Mouse (Mus musculus) midbrain, embryonic 14.5 days (tissue): Measurements from ENCODE around the gene Susd4. TPM values are rescaled to one million over a fixed set of nuclear protein-coding genes. Genes with fewer than 3 reads are reported as not detected.

Experiments
- ATAC-seq: fragments of 200-750 bp; cut with Nextera tagmentation; 2 replicates; pipeline ENCODE4 v1.8.0; 2017; ENCODE audit warnings: moderate number of reproducible peaks, moderate library complexity; ENCODE audit not compliant: low FRiP score, low TSS enrichment
- DNase-seq: peaks from one replicate; pipeline ENCODE4 v3.0.0-alpha.2; 2015
- H3K27ac ChIP-seq: fragments of 300-500 bp; sonication (generic); replicated peaks from 2 replicates; pipeline ENCODE4 v1.5.1; 2014; ENCODE audit warnings: mild to moderate bottlenecking, low read depth, low read length, moderate library complexity
- H3K27me3 ChIP-seq: fragments of 300-500 bp; sonication (generic); 2 replicates; pipeline ENCODE4 v1.6.1; 2014; ENCODE audit warnings: low read length, control low read depth, mixed read lengths; ENCODE audit not compliant: control insufficient read depth, insufficient read depth
- H3K36me3 ChIP-seq: fragments of 300-500 bp; sonication (generic); 2 replicates; pipeline ENCODE4 v1.6.1; 2014; ENCODE audit warnings: low read length, control low read depth; ENCODE audit not compliant: control insufficient read depth, insufficient read depth
- H3K4me1 ChIP-seq: fragments of 300-500 bp; sonication (generic); 2 replicates; pipeline ENCODE4 v1.6.1; 2014; ENCODE audit warnings: mild to moderate bottlenecking, antibody characterized with exemption, low read length, control low read depth; ENCODE audit not compliant: control insufficient read depth, insufficient read depth
- H3K4me2 ChIP-seq: fragments of 300-500 bp; sonication (generic); 2 replicates; pipeline ENCODE4 v1.6.1; 2014; ENCODE audit warnings: mild to moderate bottlenecking, low read length, moderate library complexity
- H3K4me3 ChIP-seq: fragments of 300-500 bp; sonication (generic); replicated peaks from 2 replicates; pipeline ENCODE4 v1.5.1; 2014; ENCODE audit warnings: low read depth, low read length
- H3K9ac ChIP-seq: fragments of 300-500 bp; sonication (generic); replicated peaks from 2 replicates; pipeline ENCODE4 v1.6.1; 2014; ENCODE audit warnings: mild to moderate bottlenecking, low read length, moderate library complexity
- H3K9me3 ChIP-seq: fragments of 300-500 bp; sonication (generic); 2 replicates; pipeline ENCODE4 v1.6.1; 2016; ENCODE audit warnings: low read length, control low read depth, mixed read lengths; ENCODE audit not compliant: control insufficient read depth
- WGBS: fragments of 180-500 bp; shearing (Covaris S2); extraction: QIAGEN DNeasy Blood & Tissue Kit; methylation state at CpG from one replicate; pipeline ENCODE4 v1.1.7; 2014; 5-methylcytosine and 5-hydroxymethylcytosine counted together
- polyA plus RNA-seq: library from polyadenylated mRNA; unstranded; fragments of >200 nt; fragmentation: Nextera tagmentation; extraction: Ambion mirVana; gene quantifications from 2 replicates; pipeline ENCODE4 v1.2.1, GENCODE M21; 2014

The Susd4 gene
- polyA plus RNA-seq, 1 experiment from 2014 or later = 71.0 TPM

DNA sequence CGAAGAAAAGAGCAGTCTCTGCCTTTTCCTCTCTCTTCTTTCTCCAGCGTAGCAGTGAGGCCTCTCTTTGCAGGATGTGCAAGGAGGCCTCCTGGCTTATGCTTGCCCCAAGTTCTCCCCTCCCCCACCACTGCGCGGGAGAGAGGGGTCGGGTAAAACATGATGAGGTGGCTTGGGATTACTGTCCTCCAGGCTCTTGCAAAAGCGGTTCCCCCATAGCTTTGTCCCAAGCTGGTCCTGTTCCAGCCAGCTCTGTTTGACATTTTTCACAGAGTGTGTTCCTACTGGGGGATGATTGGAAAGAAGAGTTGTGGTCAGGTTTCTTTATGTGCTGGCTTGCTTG lies 105.4 kb downstream of the Susd4 start:
- H3K36me3 ChIP-seq = no peaks in the 10 kb centered on the region
- H3K4me1 ChIP-seq = peaks cover 18% of the 10 kb centered on the region
- H3K27me3 ChIP-seq = no peaks in the 10 kb centered on the region
- H3K4me3 ChIP-seq = no peak overlapping the region
- ATAC-seq (0 out of 2 replicates have a peak, but pooled peaks have one; percentile 27), DNase-seq (no peak)
- peak overlapping the region; percentile 11; the same call in 1 of the 2 replicates for H3K4me2 ChIP-seq
- no peak overlapping the region for H3K9ac ChIP-seq
- peak overlapping the region; percentile 83 for H3K27ac ChIP-seq
- 15% methylated on average over 6 of the region's 6 CpGs for WGBS
- H3K9me3 ChIP-seq = no peaks in the 10 kb centered on the region

DNA sequence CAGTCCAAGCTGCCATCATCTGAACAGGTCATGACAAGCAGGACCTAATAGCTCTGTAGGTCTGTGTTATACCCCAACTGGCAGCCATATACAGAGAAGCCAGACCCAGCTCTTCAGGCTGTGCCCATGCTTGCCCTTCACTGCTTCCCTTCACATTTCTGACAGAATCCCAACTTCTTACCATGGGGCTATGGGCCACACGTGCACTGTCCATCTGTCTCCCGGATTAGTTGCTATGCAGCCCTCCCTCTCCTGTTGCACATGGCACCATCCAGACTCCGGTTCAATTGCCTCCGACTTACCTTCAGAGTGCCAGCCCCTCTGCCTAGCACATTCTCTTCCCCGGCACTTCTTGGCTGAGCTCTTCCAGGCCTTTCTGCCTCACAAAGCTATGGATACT lies 114.5 kb downstream of the Susd4 start:
- Histone ChIP-seq H3K9me3 (no peaks in the 10 kb centered on the region), H3K4me3 (no peak overlapping the region), H3K27me3 (no peaks in the 10 kb centered on the region), H3K4me1 (no peaks in the 10 kb centered on the region), H3K4me2 (no peak overlapping the region), H3K27ac (no peak overlapping the region), H3K9ac (no peak overlapping the region), H3K36me3 (no peaks in the 10 kb centered on the region)
- 90% methylated on average over 5 of the region's 5 CpGs for WGBS
- DNase-seq (no peak), ATAC-seq (no peak)

DNA sequence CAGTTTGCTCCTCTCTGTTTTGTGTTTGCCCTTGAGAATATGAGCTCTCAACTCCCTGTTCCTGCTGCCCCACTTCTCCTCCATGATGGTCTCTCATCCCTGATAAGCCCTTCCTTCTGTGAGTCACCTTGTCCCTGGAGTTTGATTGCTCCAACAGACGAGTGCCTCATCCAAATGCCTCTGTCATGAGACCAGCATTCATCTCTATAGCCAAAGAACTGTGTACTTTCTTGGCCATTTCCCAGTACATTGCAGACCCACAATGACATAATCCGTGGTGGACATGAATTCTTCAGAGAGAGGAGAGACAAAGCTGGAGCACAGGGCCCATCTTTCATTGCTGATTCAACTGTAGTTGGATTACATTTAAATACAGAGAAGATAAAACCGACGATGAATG lies 115.1 kb downstream of the Susd4 start:
- no peaks in the 10 kb centered on the region for H3K27me3 ChIP-seq
- no peak overlapping the region for H3K4me2 ChIP-seq
- DNase-seq (no peak), ATAC-seq (no peak)
- no peak overlapping the region for H3K4me3 ChIP-seq
- 84% methylated on average over 4 of the region's 4 CpGs for WGBS
- no peak overlapping the region for H3K27ac ChIP-seq
- H3K9me3 ChIP-seq = no peaks in the 10 kb centered on the region
- no peaks in the 10 kb centered on the region for H3K36me3 ChIP-seq
- H3K4me1 ChIP-seq = no peaks in the 10 kb centered on the region
- no peak overlapping the region for H3K9ac ChIP-seq

DNA sequence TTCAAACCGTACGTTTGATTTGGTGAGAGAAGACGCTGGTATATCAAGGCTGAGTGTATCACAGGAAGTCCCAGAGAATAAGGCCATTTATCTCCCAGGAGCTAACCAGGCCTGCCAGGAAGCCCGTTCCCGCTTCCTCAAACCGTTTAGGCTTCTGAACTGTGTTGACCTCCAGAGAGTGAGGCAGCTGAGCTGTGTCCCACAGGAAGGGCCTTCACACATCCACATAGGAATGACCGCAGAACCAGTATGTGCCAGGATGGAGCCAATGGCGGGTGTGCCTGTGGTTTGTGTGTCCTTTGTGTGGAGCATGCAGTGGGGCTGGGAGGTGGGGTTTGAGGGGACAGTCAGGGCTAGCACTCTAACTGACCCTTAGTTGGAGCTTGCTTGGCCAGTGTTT lies 117.6 kb downstream of the Susd4 start:
- no peaks in the 10 kb centered on the region for H3K4me1 ChIP-seq
- DNase-seq (no peak), ATAC-seq (no peak)
- H3K9me3 ChIP-seq = no peaks in the 10 kb centered on the region
- 94% methylated on average over 8 of the region's 8 CpGs for WGBS
- no peak overlapping the region for H3K4me3 ChIP-seq
- H3K9ac ChIP-seq = no peak overlapping the region
- H3K36me3 ChIP-seq = no peaks in the 10 kb centered on the region
- no peak overlapping the region for H3K27ac ChIP-seq
- no peaks in the 10 kb centered on the region for H3K27me3 ChIP-seq
- no peak overlapping the region for H3K4me2 ChIP-seq

DNA sequence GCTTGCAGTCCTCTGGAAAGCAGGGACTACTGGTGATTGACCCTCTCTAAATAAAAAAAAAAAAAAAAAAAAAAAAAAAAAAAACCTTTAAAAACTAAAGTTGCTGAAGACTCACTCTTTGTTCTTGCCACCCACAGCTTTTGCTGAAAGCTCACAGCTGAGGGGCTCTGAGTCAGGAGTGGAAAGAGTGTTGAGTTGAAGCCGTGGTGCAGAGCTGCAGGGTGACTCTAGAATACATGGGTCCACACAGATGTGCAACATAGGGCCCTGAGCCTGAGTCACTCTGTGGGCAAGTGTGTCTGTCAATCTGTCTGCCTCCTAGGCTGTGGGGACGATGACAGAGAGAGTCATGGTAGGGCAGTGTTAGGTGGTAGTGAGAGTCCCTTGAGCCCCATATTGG lies 119.0 kb downstream of the Susd4 start:
- H3K27me3 ChIP-seq = no peaks in the 10 kb centered on the region
- DNase-seq (no peak), ATAC-seq (no peak)
- no peak overlapping the region for H3K27ac ChIP-seq
- no peak overlapping the region for H3K4me2 ChIP-seq
- no peaks in the 10 kb centered on the region for H3K36me3 ChIP-seq
- H3K4me3 ChIP-seq = no peak overlapping the region
- H3K9ac ChIP-seq = no peak overlapping the region
- H3K9me3 ChIP-seq = no peaks in the 10 kb centered on the region
- 79% methylated on average over 2 of the region's 2 CpGs for WGBS
- no peaks in the 10 kb centered on the region for H3K4me1 ChIP-seq

DNA sequence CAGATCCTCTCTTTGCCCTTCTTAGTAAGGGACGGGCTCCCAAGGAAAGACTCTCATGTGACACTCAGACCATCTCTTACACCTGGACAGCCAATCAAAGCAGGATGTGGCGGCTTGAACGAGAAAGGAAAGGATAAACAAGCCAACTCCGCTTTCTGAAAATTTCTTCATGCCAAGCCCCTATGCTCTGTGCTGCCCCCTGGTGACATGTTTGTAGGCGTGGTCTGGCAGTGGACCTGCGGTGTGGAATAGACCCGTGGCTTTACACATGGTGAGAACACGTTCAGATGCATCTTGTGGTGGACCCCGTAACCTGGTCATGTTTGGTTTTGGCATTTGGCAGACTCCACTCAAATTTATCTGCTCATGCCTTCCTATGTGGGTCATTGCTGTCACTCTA lies 132.0 kb downstream of the Susd4 start:
- Histone ChIP-seq H3K9ac (no peak overlapping the region), H3K9me3 (no peaks in the 10 kb centered on the region), H3K36me3 (no peaks in the 10 kb centered on the region; the same call in 1 of the 2 replicates), H3K4me2 (no peak overlapping the region), H3K4me1 (peaks cover 4% of the 10 kb centered on the region; the same call in 1 of the 2 replicates), H3K4me3 (no peak overlapping the region), H3K27ac (no peak overlapping the region), H3K27me3 (no peaks in the 10 kb centered on the region)
- WGBS = 73% methylated on average over 9 of the region's 9 CpGs
- no peak for ATAC-seq
- DNase-seq = peak; percentile 65

DNA sequence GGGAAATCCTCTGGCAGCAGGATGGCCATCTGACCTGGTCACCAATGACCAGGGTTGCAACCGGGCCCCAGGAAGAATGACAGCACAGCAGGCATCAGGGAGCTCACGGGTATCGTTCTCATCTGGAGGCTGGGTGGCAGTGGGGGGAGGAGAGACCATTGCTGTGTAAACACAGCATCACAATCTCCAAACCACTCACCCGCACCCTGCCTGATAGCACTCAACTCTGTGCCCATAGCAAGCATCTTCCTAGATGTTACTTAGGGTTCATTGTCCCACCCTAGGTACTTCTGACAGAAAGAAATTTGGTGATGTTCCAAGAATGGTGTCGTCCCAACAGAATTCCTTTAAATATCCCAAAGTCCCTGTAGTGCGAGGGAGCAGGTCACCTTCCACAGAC lies 133.4 kb downstream of the Susd4 start:
- H3K27ac ChIP-seq = no peak overlapping the region; the same call in 1 of the 2 replicates
- H3K9me3 ChIP-seq = no peaks in the 10 kb centered on the region
- no peak overlapping the region for H3K4me3 ChIP-seq
- H3K4me1 ChIP-seq = peaks cover 4% of the 10 kb centered on the region; the same call in 1 of the 2 replicates
- no peak overlapping the region for H3K9ac ChIP-seq
- H3K4me2 ChIP-seq = no peak overlapping the region
- no peaks in the 10 kb centered on the region for H3K27me3 ChIP-seq
- WGBS = 69% methylated on average over 6 of the region's 6 CpGs
- ATAC-seq (no peak), DNase-seq (no peak)
- no peaks in the 10 kb centered on the region; the same call in 1 of the 2 replicates for H3K36me3 ChIP-seq

DNA sequence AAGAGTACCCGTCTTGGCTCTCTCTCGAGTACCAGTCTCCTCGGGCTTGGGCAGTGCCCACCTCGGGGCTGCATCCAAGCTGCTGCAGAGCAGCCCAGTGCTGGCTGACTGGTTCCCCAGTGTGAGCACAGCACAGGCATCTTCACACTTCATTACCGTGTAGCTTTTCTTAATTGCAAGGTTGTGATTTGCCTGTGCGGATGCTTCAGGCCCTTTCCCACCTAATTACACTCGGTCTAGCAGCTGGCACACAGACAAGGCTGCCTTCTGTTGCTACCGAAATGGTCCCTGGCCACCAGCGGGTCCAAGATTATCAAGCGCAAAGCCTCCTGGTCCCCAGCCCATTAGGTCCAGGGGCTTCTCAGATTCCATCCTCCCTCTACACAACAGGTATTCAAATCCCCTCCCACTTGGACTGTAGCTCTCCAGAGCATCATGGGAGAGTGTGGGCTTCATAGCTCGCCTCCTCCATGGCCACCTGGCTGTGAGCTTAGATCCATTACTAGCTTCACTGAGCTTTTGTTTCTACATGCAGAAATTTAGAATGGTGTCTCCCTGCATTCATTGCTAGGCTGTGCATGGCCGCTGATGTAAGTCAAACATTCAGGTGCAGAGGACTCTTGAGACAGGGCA lies 134.0 kb downstream of the Susd4 start:
- Histone ChIP-seq H3K36me3 (no peaks in the 10 kb centered on the region), H3K4me2 (no peak overlapping the region), H3K4me3 (no peak overlapping the region), H3K27ac (no peak overlapping the region; the same call in 1 of the 2 replicates), H3K4me1 (peaks cover 4% of the 10 kb centered on the region; the same call in 1 of the 2 replicates), H3K9me3 (no peaks in the 10 kb centered on the region), H3K9ac (no peak overlapping the region), H3K27me3 (no peaks in the 10 kb centered on the region)
- DNase-seq = peak; percentile 57
- peak; percentile 58; the same call in 1 of the 2 replicates for ATAC-seq
- WGBS = 59% methylated on average over 12 of the region's 12 CpGs

DNA sequence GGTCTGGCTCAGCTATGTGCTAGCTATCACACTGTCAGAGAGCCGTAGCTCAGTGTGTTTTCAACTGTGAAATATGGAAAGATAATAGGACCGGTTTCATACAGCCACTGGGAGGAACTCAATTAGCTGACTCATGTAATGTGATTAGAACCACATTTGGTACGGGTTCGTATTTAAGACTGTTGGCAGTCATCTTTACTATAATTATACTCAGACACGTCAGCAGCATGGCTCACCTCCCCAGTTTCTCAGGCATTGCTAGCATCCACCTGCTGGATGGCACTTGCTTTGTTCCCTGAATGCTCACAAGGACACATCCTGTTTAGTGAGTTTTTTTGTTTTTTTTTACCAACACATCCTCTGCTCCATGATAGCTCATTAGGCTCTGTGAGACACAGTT lies 138.4 kb downstream of the Susd4 start:
- H3K9ac ChIP-seq = no peak overlapping the region
- ATAC-seq (no peak), DNase-seq (no peak)
- 68% methylated on average over 5 of the region's 5 CpGs for WGBS
- H3K4me1 ChIP-seq = peaks cover 4% of the 10 kb centered on the region; the same call in 1 of the 2 replicates
- no peaks in the 10 kb centered on the region for H3K27me3 ChIP-seq
- H3K9me3 ChIP-seq = no peaks in the 10 kb centered on the region
- H3K36me3 ChIP-seq = no peaks in the 10 kb centered on the region
- no peak overlapping the region for H3K4me2 ChIP-seq
- no peak overlapping the region for H3K27ac ChIP-seq
- no peak overlapping the region for H3K4me3 ChIP-seq
